Mouse (Mus musculus) lung, embryonic 14.5 days (tissue): Measurements from ENCODE around the gene Rspo3. TPM values are rescaled to one million over a fixed set of nuclear protein-coding genes. Genes with fewer than 3 reads are reported as not detected.

Experiments
- ATAC-seq: fragments of 200-750 bp; cut with Nextera tagmentation; 2 replicates; pipeline ENCODE4 v1.8.0; 2017; ENCODE audit warnings: mild to moderate bottlenecking, moderate TSS enrichment, moderate library complexity; ENCODE audit not compliant: insufficient read depth
- DNase-seq: peaks from one replicate; pipeline ENCODE4 v3.0.0-alpha.2; 2015
- H3K27ac ChIP-seq: fragments of 300-500 bp; sonication (generic); 2 replicates; pipeline ENCODE4 v1.5.1; 2014; ENCODE audit warnings: low read depth, mild to moderate bottlenecking, moderate library complexity
- H3K27me3 ChIP-seq: fragments of 300-500 bp; sonication (generic); 2 replicates; pipeline ENCODE4 v1.6.1; 2014; ENCODE audit warnings: low read length, control low read depth; ENCODE audit not compliant: insufficient read depth
- H3K36me3 ChIP-seq: fragments of 300-500 bp; sonication (generic); 2 replicates; pipeline ENCODE4 v1.6.1; 2014; ENCODE audit warnings: control low read depth; ENCODE audit not compliant: insufficient read depth
- H3K4me1 ChIP-seq: fragments of 300-500 bp; sonication (generic); 2 replicates; pipeline ENCODE4 v1.6.1; 2014; ENCODE audit warnings: antibody characterized with exemption, control low read depth; ENCODE audit not compliant: insufficient read depth
- H3K4me2 ChIP-seq: fragments of 300-500 bp; sonication (generic); 2 replicates; pipeline ENCODE4 v1.6.1; 2014; ENCODE audit warnings: mild to moderate bottlenecking
- H3K4me3 ChIP-seq: fragments of 300-500 bp; sonication (generic); 2 replicates; pipeline ENCODE4 v1.5.1; 2014; ENCODE audit warnings: low read depth, low read length
- H3K9ac ChIP-seq: fragments of 300-500 bp; sonication (generic); 2 replicates; pipeline ENCODE4 v1.6.1; 2014
- H3K9me3 ChIP-seq: fragments of 300-500 bp; sonication (generic); 2 replicates; pipeline ENCODE4 v1.6.1; 2016; ENCODE audit warnings: low read depth, low read length, control low read depth
- CTCF ChIP-seq: IDR thresholded peaks from 2 replicates; pipeline ENCODE4 v1.5.1; 2016; ENCODE audit warnings: antibody characterized with exemption, low read depth
- WGBS: fragments of 180-500 bp; shearing (Covaris S2); extraction: QIAGEN DNeasy Blood & Tissue Kit; methylation state at CpG from one replicate; pipeline ENCODE4 v1.1.7; 2014; 5-methylcytosine and 5-hydroxymethylcytosine counted together
- polyA plus RNA-seq: library from polyadenylated mRNA; unstranded; fragments of >200 nt; fragmentation: Nextera tagmentation; extraction: Ambion mirVana; gene quantifications from 2 replicates; pipeline ENCODE4 v1.2.1, GENCODE M21; 2014

The Rspo3 gene
- polyA plus RNA-seq, 1 experiment from 2014 or later: 1.4 TPM

GRCm38 (mm10) chr10:29445076-29445475, 90.6 kb downstream of the Rspo3 start:
- no peaks in the 10 kb centered on the region for H3K36me3 ChIP-seq
- H3K4me2 ChIP-seq: no peak overlapping the region
- no peak overlapping the region for H3K27ac ChIP-seq
- no peak for TF ChIP-seq CTCF
- no peaks in the 10 kb centered on the region for H3K9me3 ChIP-seq
- no peak overlapping the region for H3K9ac ChIP-seq
- 38% methylated on average over 3 of the region's 3 CpGs for WGBS
- ATAC-seq (no peak), DNase-seq (no peak)
- no peaks in the 10 kb centered on the region for H3K27me3 ChIP-seq
- no peaks in the 10 kb centered on the region for H3K4me1 ChIP-seq
- no peak overlapping the region for H3K4me3 ChIP-seq

DNA sequence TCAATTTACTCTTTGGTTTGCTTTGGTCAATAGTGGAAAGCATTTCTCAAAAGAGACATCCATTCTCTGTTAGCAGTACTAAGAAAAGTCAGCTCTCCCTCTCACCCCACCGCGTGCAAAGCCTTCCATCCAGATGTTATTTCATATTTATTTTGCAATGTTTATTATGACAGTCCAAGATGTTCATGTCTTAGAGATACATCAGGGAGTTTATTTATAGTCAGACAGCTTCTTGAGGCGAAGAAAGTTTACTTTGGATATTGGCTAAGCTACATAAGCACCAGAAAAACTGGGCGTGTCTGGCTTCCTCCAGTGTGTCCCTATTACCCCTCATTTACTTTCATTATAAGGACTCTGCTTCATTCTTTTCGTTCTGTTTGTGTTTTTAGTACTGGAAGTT, 94.4 kb downstream of the Rspo3 start:
- H3K27ac ChIP-seq: no peak overlapping the region
- H3K9ac ChIP-seq: no peak overlapping the region
- peak; percentile 68 for DNase-seq
- H3K36me3 ChIP-seq: no peaks in the 10 kb centered on the region
- H3K9me3 ChIP-seq: no peaks in the 10 kb centered on the region
- H3K4me2 ChIP-seq: no peak overlapping the region
- 48% methylated on average over 5 of the region's 5 CpGs for WGBS
- no peaks in the 10 kb centered on the region for H3K27me3 ChIP-seq
- no peak for TF ChIP-seq CTCF
- ATAC-seq: peak; percentile 76; the same call in 1 of the 2 replicates
- H3K4me1 ChIP-seq: no peaks in the 10 kb centered on the region
- H3K4me3 ChIP-seq: no peak overlapping the region

DNA sequence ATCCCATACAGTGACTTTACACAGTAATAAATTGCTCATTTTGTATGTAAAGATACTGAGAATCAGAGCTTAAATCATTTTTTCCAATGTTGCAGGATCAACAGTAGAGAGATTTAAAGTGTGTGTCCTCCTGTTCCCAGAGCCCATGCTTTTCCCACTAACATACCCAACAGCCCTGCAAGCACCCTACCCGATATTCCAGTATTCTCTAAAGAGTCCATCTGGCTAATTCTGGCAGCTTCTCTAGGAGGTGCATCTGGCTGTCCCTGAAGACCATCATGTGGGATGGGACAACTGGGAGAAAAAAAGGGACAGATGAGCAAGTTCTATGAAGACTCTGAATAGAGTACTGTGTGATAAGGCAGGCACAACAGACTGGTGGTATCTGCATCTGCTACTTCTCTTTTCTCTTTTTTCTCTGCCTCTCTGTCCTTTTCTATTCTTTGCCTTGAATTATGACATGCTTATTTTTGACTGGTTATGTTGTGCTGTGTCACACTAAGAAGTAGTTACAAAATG, 102.7 kb downstream of the Rspo3 start:
- no peak overlapping the region for H3K4me3 ChIP-seq
- no peak overlapping the region for H3K27ac ChIP-seq
- WGBS: 86% methylated on average over 1 of the region's 1 CpGs
- H3K9me3 ChIP-seq: no peaks in the 10 kb centered on the region
- DNase-seq (no peak), ATAC-seq (no peak)
- no peak overlapping the region for H3K9ac ChIP-seq
- TF ChIP-seq CTCF: no peak
- H3K4me1 ChIP-seq: no peaks in the 10 kb centered on the region
- no peak overlapping the region for H3K4me2 ChIP-seq
- H3K36me3 ChIP-seq: no peaks in the 10 kb centered on the region
- no peaks in the 10 kb centered on the region for H3K27me3 ChIP-seq

DNA sequence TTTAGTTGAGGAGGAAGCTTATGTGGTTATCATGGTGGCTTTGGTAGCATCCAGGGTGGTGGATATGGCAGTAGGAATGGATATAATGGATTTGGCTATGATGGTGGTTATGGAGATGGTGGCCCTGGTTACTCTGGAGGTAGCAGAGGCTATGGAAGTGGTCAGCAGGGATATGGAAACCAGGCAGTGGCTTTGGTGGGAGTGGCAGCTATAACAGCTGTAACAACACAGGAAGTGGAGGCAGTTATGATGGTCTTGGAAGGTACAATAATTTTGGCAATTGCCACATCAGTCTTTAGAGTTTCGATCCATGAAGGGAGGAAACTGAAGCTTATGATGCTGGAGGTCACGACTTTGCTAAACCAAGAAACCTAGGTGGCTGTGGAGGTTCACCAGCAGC, 109.0 kb downstream of the Rspo3 start:
- WGBS: 77% methylated on average over 2 of the region's 2 CpGs
- Histone ChIP-seq H3K4me1 (no peaks in the 10 kb centered on the region), H3K36me3 (no peaks in the 10 kb centered on the region), H3K4me3 (no peak overlapping the region), H3K27me3 (no peaks in the 10 kb centered on the region), H3K9me3 (no peaks in the 10 kb centered on the region), H3K27ac (no peak overlapping the region), H3K9ac (no peak overlapping the region), H3K4me2 (no peak overlapping the region)
- DNase-seq (no peak), ATAC-seq (no peak)
- TF ChIP-seq CTCF: no peak

GRCm38 (mm10) chr10:29424571-29424970, 111.1 kb downstream of the Rspo3 start:
- Histone ChIP-seq H3K4me3 (no peak overlapping the region), H3K9me3 (no peaks in the 10 kb centered on the region), H3K36me3 (no peaks in the 10 kb centered on the region), H3K9ac (no peak overlapping the region), H3K27me3 (no peaks in the 10 kb centered on the region), H3K4me2 (no peak overlapping the region), H3K27ac (no peak overlapping the region), H3K4me1 (no peaks in the 10 kb centered on the region)
- no peak for ATAC-seq
- no peak for DNase-seq
- WGBS: 74% methylated on average over 2 of the region's 2 CpGs
- no peak for TF ChIP-seq CTCF

GRCm38 (mm10) chr10:29414361-29414760, 121.3 kb downstream of the Rspo3 start:
- H3K36me3 ChIP-seq: no peaks in the 10 kb centered on the region
- H3K4me3 ChIP-seq: no peak overlapping the region
- TF ChIP-seq CTCF: no peak
- no peak overlapping the region for H3K4me2 ChIP-seq
- no peak overlapping the region for H3K27ac ChIP-seq
- no peaks in the 10 kb centered on the region for H3K9me3 ChIP-seq
- H3K9ac ChIP-seq: no peak overlapping the region
- no peaks in the 10 kb centered on the region for H3K4me1 ChIP-seq
- ATAC-seq (no peak), DNase-seq (no peak)
- no peaks in the 10 kb centered on the region for H3K27me3 ChIP-seq
- 61% methylated on average over 2 of the region's 2 CpGs for WGBS

- Histone ChIP-seq H3K4me1 (no peaks in the 10 kb centered on the region), H3K9me3 (no peaks in the 10 kb centered on the region), H3K27me3 (no peaks in the 10 kb centered on the region), H3K36me3 (no peaks in the 10 kb centered on the region), H3K9ac (no peak overlapping the region), H3K4me2 (no peak overlapping the region), H3K4me3 (no peak overlapping the region), H3K27ac (no peak overlapping the region)
- WGBS: 40% methylated on average over 8 of the region's 8 CpGs
- DNase-seq (peak; percentile 37), ATAC-seq (no peak)
- no peak for TF ChIP-seq CTCF
These were observed 132.9 kb downstream of the Rspo3 start for GRCm38 (mm10) chr10:29402656-29403268.

Other genes starting within 250 kb of the Rspo3 start
- 18.7 and 20.8 TPM in 2 replicates for gene Echdc1, start 222.7 kb downstream of the Rspo3 start, polyA plus RNA-seq
- 38.0 and 40.0 TPM in 2 replicates for gene Rnf146, start 173.4 kb downstream of the Rspo3 start, polyA plus RNA-seq